In the genomic region with DNA sequence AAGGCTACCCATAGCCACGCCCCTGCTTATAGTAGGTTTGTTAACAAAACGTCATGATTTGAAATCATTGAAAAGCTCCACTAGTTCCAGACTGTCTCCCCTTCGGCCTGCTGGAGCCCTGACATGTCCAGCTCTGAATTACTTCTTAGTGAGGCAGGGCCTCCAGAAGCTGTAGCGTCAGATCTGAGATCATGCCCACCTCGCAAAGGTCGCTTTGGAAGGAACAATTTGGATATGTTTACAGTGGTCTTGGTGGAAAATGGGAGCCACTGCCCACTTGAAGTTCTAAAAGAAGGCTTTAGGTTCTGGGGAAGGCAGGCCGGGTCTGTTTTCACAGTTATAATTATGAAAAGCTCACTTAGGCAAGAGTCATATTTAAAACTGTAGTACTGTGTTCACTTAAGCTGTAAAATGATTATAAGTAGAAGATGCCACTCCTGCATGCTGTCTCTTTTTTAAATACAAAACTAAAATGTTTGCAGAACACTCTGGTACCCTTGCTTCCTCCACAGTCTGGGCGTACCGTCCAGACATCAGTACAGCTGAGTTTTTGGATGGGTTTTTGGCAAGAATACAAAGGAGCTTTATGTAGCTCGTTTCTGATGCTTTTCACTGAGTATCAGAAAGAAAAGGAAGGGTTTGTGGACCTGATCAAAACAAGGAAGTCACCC, we compare ENCODE assay signal across 32 mouse cellular contexts. TPM values are rescaled to one million over a fixed set of nuclear protein-coding genes. Genes with fewer than 3 reads are reported as not detected.
DNase-seq lines count a peak whose midpoint lies in the region; ATAC-seq lines count a peak whose summit lies in the region.
"Had no signal": no experiment of that assay in that cellular context is flagged by ENCODE, and none has a peak within 500 bp of the region (broad histone marks: within the 10 kb centered on the region; RNA-seq: fewer than 3 reads in every experiment).

No protein-coding gene starts in this region.

- peak overlapping the region; percentile 40 for H3K27ac ChIP-seq in forebrain, embryonic 10.5 days
- H3K27ac ChIP-seq in forebrain, embryonic 11.5 days (ENCODE audit: low read depth, low read length) = no peak overlapping the region
- H3K27ac ChIP-seq in embryonic facial prominence, embryonic 14.5 days (replicated peaks; ENCODE audit: low read depth, low read length) = peak overlapping the region; percentile 24; the same call in 1 of the 2 replicates
- H3K27ac ChIP-seq: hindbrain, embryonic 13.5 days; kidney, embryonic 15.5 days; limb, embryonic 10.5 days; limb, embryonic 15.5 days; liver, embryonic 13.5 days; macrophage; neural tube, embryonic 15.5 days had no signal

- no peak for ATAC-seq in forebrain, embryonic 11.5 days (replicated peaks; ENCODE audit: low FRiP score)
- ATAC-seq in embryonic facial prominence, embryonic 14.5 days (ENCODE audit: low read depth) = no peak
- ATAC-seq in CD4-positive, CD25-positive, alpha-beta regulatory T cell, adult 4 months = no peak
- ATAC-seq: inflammation-experienced regulatory T-cells, adult 6 months had no signal

- peaks cover 44% of the 10 kb centered on the region for H3K4me1 ChIP-seq in forebrain, embryonic 10.5 days
- peaks cover 10% of the 10 kb centered on the region for H3K4me1 ChIP-seq in forebrain, embryonic 11.5 days (replicated peaks; ENCODE audit: control insufficient read depth, insufficient read depth, low read length)
- H3K4me1 ChIP-seq in embryonic facial prominence, embryonic 14.5 days (ENCODE audit: control insufficient read depth, insufficient read depth, low read length) = peaks cover 32% of the 10 kb centered on the region
- H3K4me1 ChIP-seq: neural tube, embryonic 15.5 days had no signal

- WGBS in forebrain, embryonic 10.5 days = 63% methylated on average over 10 of the region's 10 CpGs
- WGBS in forebrain, embryonic 11.5 days = 61% methylated on average over 10 of the region's 10 CpGs
- 42% methylated on average over 10 of the region's 10 CpGs for WGBS in embryonic facial prominence, embryonic 14.5 days

- H3K27me3 ChIP-seq in forebrain, embryonic 10.5 days (ENCODE audit: poor library complexity, severe bottlenecking) = no peaks in the 10 kb centered on the region
- H3K27me3 ChIP-seq in forebrain, embryonic 11.5 days (ENCODE audit: control insufficient read depth, insufficient read depth, low read length) = no peaks in the 10 kb centered on the region
- no peaks in the 10 kb centered on the region for H3K27me3 ChIP-seq in embryonic facial prominence, embryonic 14.5 days (replicated peaks; ENCODE audit: control insufficient read depth, insufficient read depth, low read length)
- H3K27me3 ChIP-seq: hindbrain, embryonic 13.5 days; kidney, embryonic 15.5 days; limb, embryonic 15.5 days; liver, embryonic 13.5 days; neural tube, embryonic 15.5 days had no signal

- no peaks in the 10 kb centered on the region for H3K36me3 ChIP-seq in forebrain, embryonic 10.5 days (replicated peaks)
- no peaks in the 10 kb centered on the region for H3K36me3 ChIP-seq in forebrain, embryonic 11.5 days (ENCODE audit: control insufficient read depth, insufficient read depth, low read length)
- H3K36me3 ChIP-seq in embryonic facial prominence, embryonic 14.5 days (ENCODE audit: control insufficient read depth, insufficient read depth, low read length) = no peaks in the 10 kb centered on the region
- H3K36me3 ChIP-seq: hindbrain, embryonic 13.5 days; kidney, embryonic 15.5 days; limb, embryonic 10.5 days; limb, embryonic 15.5 days; liver, embryonic 13.5 days; neural tube, embryonic 15.5 days had no signal

- H3K9ac ChIP-seq in forebrain, embryonic 11.5 days (ENCODE audit: low read length) = no peak overlapping the region
- H3K9ac ChIP-seq in embryonic facial prominence, embryonic 14.5 days (ENCODE audit: low read depth, low read length) = no peak overlapping the region
- H3K9ac ChIP-seq: hindbrain, embryonic 13.5 days; kidney, embryonic 15.5 days; limb, embryonic 15.5 days; liver, embryonic 13.5 days; neural tube, embryonic 15.5 days had no signal

- H3K4me3 ChIP-seq in forebrain, embryonic 10.5 days = no peak overlapping the region
- no peak overlapping the region for H3K4me3 ChIP-seq in forebrain, embryonic 11.5 days (ENCODE audit: low read depth, low read length)
- no peak overlapping the region for H3K4me3 ChIP-seq in embryonic facial prominence, embryonic 14.5 days (ENCODE audit: low read depth, low read length)
- H3K4me3 ChIP-seq: hindbrain, embryonic 13.5 days; kidney, embryonic 15.5 days; limb, embryonic 10.5 days; limb, embryonic 15.5 days; liver, embryonic 13.5 days; neural tube, embryonic 15.5 days had no signal

- intact Hi-C loops in heart, postnatal 10 days (cut with DNase I) = no loop called here

- no peak for DNase-seq in forebrain, embryonic 10.5 days (ENCODE audit: extremely low spot score, low spot score)
- DNase-seq in forebrain, embryonic 11.5 days (ENCODE audit: low spot score) = no peak
- peak; percentile 70 for DNase-seq in heart, adult 11 months
- DNase-seq in heart, postnatal 10 days = no peak
- peak; percentile 57 for DNase-seq in brain, adult 2 months (ENCODE audit: low read depth, low spot score)
- DNase-seq in embryonic facial prominence, embryonic 14.5 days (ENCODE audit: low spot score) = peak; percentile 29
- DNase-seq in urinary bladder, postnatal 10 days (ENCODE audit: low spot score) = no peak
- DNase-seq: adrenal gland, adult 8-10 months; cerebellum, adult 11 months; cerebellum, adult 9-11 months; embryo, embryonic 11 days; gastrocnemius, postnatal 25 days; heart, adult 18-20 months; heart, postnatal 4 days; kidney, adult 11 months; kidney, postnatal 25 days; liver, embryonic 13.5 days; lung, adult 2 months; lung, postnatal 10 days; spleen, adult 18-20 months; thymus, postnatal 25 days had no signal

- no peaks in the 10 kb centered on the region for H3K9me3 ChIP-seq in forebrain, embryonic 10.5 days
- no peaks in the 10 kb centered on the region for H3K9me3 ChIP-seq in forebrain, embryonic 11.5 days (ENCODE audit: control insufficient read depth, low read length)
- H3K9me3 ChIP-seq in embryonic facial prominence, embryonic 14.5 days (ENCODE audit: control insufficient read depth, low read length) = no peaks in the 10 kb centered on the region
- H3K9me3 ChIP-seq: hindbrain, embryonic 13.5 days; kidney, embryonic 15.5 days; limb, embryonic 10.5 days; limb, embryonic 15.5 days; liver, embryonic 13.5 days; neural tube, embryonic 15.5 days had no signal

- H3K4me2 ChIP-seq in forebrain, embryonic 11.5 days (ENCODE audit: low read depth, low read length, severe bottlenecking) = no peak overlapping the region
- H3K4me2 ChIP-seq in embryonic facial prominence, embryonic 14.5 days (ENCODE audit: low read depth, low read length) = no peak overlapping the region
- H3K4me2 ChIP-seq: heart, embryonic 11.5 days; hindbrain, embryonic 13.5 days; kidney, embryonic 15.5 days; limb, embryonic 15.5 days; liver, embryonic 13.5 days; neural tube, embryonic 15.5 days had no signal

RNA-seq across cellular contexts. Expression of gene Metap1d, which starts 30.1 kb away (rescaled TPM):
- 26.7 and 27.9 TPM in 2 replicates for polyA plus RNA-seq in forebrain, embryonic 10.5 days (2016; fragmentation: Nextera tagmentation; extraction: Ambion mirVana)
- polyA plus RNA-seq in forebrain, embryonic 11.5 days (2014; fragmentation: Nextera tagmentation; extraction: Ambion mirVana) = 36.5 and 39.7 TPM in 2 replicates
- total RNA-seq in heart, postnatal 10 days (2021) = 10 to 100 TPM; 37.3 to 38.4 TPM
- 43.0 and 44.6 TPM in 2 replicates for polyA plus RNA-seq in embryonic facial prominence, embryonic 14.5 days (2014; fragmentation: Nextera tagmentation; extraction: Ambion mirVana)
- 10 to 100 TPM; 31.5 to 35.3 TPM for polyA plus RNA-seq in CD4-positive, CD25-positive, alpha-beta regulatory T cell, adult 4 months (2017; shearing (Covaris generic))

RNA-seq across cellular contexts. Expression of gene Dlx1, which starts 44.7 kb away (rescaled TPM):
- 32.5 and 32.9 TPM in 2 replicates for polyA plus RNA-seq in forebrain, embryonic 10.5 days (2016; fragmentation: Nextera tagmentation; extraction: Ambion mirVana)
- 118 and 133 TPM in 2 replicates for polyA plus RNA-seq in forebrain, embryonic 11.5 days (2014; fragmentation: Nextera tagmentation; extraction: Ambion mirVana)
- under 1 TPM in 1 of 2 experiments, not detected in 1; 0.48 TPM for total RNA-seq in heart, postnatal 10 days (2021)
- 13.1 and 15.2 TPM in 2 replicates for polyA plus RNA-seq in embryonic facial prominence, embryonic 14.5 days (2014; fragmentation: Nextera tagmentation; extraction: Ambion mirVana)
- not detected for polyA plus RNA-seq in CD4-positive, CD25-positive, alpha-beta regulatory T cell, adult 4 months (2017; shearing (Covaris generic))
- total RNA-seq: gastrocnemius, adult 18-20 months; megakaryocyte-erythroid progenitor cell, adult 5-6 weeks had no signal
- polyA plus RNA-seq: inflammation-experienced regulatory T-cells, adult 6 months; macrophage had no signal

Comparison
In these comparisons a context has a peak if more than half of its experiments do, and no peak if none do; other contexts are left out.
1. DNase-seq: peak in heart, adult 11 months (single experiment), brain, adult 2 months (single experiment) and embryonic facial prominence, embryonic 14.5 days (single experiment); none in forebrain, embryonic 10.5 days (single experiment), forebrain, embryonic 11.5 days (single experiment), heart, postnatal 10 days (0 of 2) and urinary bladder, postnatal 10 days (single experiment).
2. RNA of gene Dlx1, which starts 44.7 kb away (polyA plus RNA-seq): 118 to 133 TPM in forebrain, embryonic 11.5 days, 32.5 to 32.9 TPM in forebrain, embryonic 10.5 days and 13.1 to 15.2 TPM in embryonic facial prominence, embryonic 14.5 days; not detected in CD4-positive, CD25-positive, alpha-beta regulatory T cell, adult 4 months; every median in the first group is over 10 times any median in the second.